Mouse (Mus musculus): Measurements from ENCODE around the gene Igtp.

- TF ChIP-seq CTCF (IDR thresholded peaks at IDR 0.05), result no peak
- no peak for TF ChIP-seq EP300 (IDR thresholded peaks at IDR 0.05)
Measured at GRCm38 (mm10) chr11:58201052-58201451, 1.7 kb downstream of the Igtp start.

All from lung, postnatal 0 days (tissue).